Mouse (Mus musculus) layer of hippocampus, adult 11-12 months (tissue): Measurements from ENCODE around the gene Ednra.
"Not testable (repeated sequence)": the region's sequence is repeated elsewhere in the genome, so short reads cannot be mapped to it uniquely, and the experiment has no call there.

ENCODE experiments used
- DNase-seq: peaks from one replicate; pipeline ENCODE4 v3.0.0; 2022; ENCODE audit warnings: low spot score

Ednra gene

DNA sequence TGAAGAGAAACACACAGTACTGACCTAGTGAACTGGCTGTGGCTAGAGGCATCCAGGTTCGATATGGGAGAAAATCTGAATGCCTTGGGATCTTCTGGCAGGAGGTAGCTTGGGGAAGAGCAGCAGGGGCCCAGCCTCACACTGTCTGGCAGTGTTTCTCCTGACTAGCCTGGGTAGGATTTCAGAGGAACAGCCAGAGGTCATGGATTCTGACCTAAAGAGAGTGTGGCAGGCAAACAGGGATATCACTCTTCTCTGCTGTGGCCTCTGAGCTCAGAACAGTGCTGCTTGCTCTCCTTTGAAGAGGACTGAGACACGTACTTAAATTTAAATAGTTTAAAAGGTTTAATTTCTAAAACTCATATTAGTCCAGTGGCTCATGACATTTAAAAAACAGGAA is 7.2 kb downstream of the Ednra start:
- DNase-seq: no peak

- peak; percentile 9 for DNase-seq
These were observed 9.8 kb downstream of the Ednra start for GRCm38 (mm10) chr8:77714455-77714854.

GRCm38 (mm10) chr8:77713688-77714087 is 10.6 kb downstream of the Ednra start:
- DNase-seq: no peak

GRCm38 (mm10) chr8:77704768-77705167 is 19.5 kb downstream of the Ednra start:
- no peak for DNase-seq

DNA sequence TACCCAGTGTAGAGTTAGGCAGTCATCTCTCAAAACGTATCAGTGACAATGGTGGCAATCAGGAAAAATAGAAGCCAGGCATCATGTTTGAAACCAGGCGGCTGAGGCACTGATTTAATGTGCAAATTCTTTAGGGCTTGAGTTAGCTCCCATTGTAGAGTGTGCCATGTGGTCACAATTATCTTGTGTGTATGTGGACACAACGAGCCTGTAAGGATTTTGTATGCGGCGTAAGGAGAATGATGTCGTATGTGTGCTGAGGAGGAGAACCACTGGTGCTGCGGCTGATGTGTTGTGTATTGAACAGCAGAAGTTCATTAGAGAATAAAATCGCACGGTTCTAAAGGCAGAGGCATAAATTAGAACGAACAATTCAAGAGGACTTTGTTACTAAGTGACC is 26.2 kb downstream of the Ednra start:
- DNase-seq: no peak

- no peak for DNase-seq
These were observed 28.1 kb downstream of the Ednra start for GRCm38 (mm10) chr8:77696182-77696581.

GRCm38 (mm10) chr8:77695486-77696058 is 28.7 kb downstream of the Ednra start:
- no peak for DNase-seq

- no peak for DNase-seq
These were observed 29.2 kb downstream of the Ednra start for GRCm38 (mm10) chr8:77695070-77695469.

GRCm38 (mm10) chr8:77694588-77694987 is 29.7 kb downstream of the Ednra start:
- DNase-seq: no peak

DNA sequence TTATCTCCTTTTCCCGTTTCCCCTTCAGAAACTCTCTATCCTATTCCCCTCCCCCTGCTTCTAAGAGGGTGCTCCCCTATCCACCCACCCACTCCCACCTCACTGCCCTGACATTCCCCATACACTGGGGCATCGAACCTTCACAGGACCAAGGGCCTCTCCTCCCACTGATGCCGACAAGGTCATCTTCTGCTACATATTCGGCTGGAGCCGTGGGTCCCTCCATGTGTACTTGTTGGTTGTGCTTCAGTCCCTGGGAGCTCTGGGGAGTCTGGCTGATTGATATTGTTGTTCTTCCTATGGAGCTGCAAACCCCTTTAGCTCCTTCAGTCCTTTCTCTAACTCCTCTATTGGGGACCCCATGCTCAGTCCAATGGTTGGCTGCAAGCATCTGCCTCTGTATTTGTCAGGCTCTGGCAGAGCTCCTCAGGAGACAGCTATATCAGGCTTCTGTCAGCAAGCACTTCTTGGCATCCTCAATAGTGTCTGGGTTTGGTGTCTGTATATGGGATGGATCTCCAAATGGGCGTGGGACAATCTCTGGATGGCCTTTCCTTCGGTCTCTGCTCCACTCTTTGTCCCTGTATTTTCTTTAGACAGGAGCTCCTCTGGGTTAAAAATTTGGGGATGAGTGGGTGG is 34.7 kb downstream of the Ednra start:
- not testable (repeated sequence) for DNase-seq

DNA sequence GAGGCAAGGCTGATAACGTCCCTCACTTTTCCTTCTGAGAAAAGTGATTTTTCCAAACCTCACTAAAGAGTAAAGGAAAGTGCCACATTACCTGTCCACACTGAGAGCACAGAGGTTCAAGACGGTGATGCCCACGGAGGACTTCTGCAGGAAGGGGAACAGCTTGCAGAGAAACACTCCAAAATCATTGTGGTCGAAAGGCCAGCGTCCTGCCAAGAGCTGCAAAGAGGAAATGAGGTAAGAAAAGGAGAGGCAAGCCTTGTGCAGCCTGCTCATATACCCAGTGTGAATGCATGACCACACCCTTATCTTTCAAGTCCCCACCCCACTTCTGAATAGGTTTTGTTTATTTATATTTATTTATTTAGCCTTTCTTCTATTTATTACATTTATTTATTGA is 35.3 kb downstream of the Ednra start:
- no peak for DNase-seq

DNA sequence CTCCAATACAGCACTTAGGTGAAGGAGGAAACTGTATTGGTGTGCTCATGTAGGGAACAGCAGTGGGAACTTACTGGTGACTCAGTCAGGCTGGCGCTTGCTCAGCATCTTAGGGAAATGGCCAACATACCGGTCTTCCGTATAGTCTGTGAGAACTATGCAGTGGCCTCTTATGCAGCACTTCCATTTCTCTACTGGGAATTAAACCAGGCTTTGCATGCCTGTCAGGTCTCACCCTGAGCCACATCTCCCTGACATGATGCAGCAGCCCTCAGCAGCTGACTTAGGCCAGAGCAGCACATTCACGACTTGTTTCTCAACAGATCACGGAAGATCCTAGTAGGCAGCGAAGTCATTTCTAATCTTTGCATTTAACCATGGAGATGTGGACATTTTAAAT is 39.9 kb downstream of the Ednra start:
- no peak for DNase-seq

GRCm38 (mm10) chr8:77683356-77684106 is 40.7 kb downstream of the Ednra start:
- DNase-seq: no peak

DNA sequence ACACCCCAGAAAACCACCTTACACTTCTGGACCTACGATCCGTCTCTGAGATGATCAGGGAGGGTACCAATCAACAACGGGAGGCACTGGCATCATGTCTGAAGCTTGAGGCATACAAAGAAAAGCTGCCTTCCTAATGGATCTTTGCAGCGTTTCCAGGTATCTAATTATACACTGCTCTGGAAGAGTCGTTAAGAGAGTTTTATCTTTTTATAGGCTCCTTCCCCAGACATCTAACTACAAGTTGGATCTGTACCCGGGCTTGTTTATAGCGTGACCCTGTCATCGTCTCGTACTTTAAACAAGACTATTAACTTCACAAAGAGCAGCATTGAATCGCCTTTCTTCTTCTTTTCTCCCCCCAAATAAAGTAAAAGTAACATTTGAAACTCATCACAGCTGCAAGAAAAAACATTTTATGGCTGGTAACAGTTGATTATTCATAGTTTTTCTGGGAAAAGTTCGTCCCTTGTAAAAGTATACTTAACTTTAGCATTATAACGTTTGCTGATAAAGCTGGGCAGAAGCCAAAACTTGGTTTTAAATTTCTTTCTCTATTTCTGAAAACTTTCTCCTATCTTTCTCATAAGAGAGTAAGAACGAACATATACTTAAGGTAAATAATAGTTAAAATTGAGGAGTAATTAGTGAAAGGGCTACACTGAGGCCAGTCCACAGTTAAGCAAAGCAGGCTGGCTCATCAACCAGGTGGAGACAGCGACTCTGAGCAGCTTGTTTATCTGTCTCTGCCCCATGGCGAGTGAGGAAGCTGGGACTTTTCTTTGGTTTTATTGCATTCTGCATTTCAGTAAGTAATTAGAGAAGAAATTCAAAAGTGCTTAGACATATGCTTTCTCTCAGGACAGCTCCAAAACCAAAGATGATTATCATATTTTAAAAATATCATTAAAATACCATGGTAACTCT is 42.0 kb downstream of the Ednra start:
- DNase-seq: no peak

- DNase-seq: no peak
These were observed 52.2 kb downstream of the Ednra start for GRCm38 (mm10) chr8:77672036-77672435.

DNA sequence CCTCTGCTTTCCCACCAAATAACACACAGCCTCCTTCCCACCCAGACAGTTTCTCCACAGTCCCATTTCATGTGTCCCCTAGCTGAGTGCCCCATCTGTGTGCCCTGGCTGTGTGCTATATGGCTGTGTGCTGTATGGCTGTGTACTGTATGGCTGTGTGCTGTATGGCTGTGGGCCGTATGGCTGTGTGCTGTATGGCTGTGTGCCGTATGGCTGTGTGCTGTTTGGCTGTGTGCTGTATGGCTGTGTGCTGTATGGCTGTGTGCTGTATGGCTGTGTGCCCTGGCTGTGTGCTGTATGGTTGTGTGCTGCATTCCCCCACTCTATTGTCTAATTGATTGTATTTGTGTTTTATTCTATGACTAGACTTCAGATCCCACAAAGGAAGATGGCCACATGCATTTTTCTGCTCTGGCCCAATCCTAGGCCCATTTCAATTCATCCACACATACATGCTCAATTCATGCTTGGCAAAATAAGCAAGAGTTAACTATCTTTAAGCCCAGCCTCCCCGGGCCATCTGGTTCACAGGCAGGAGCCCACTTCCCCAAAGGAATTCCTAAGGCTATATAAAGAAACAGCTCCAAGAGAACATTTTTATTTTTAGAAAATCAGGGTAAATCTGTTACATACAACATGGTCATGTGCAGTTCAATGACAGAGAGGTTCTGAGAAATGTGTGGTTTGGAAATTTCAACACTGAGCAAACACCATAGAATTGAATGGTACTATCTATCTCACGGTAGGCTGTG is 53.5 kb downstream of the Ednra start:
- no peak for DNase-seq

GRCm38 (mm10) chr8:77667916-77668315 is 56.3 kb downstream of the Ednra start:
- no peak for DNase-seq

GRCm38 (mm10) chr8:77664901-77665300 is 59.4 kb downstream of the Ednra start:
- no peak for DNase-seq

DNA sequence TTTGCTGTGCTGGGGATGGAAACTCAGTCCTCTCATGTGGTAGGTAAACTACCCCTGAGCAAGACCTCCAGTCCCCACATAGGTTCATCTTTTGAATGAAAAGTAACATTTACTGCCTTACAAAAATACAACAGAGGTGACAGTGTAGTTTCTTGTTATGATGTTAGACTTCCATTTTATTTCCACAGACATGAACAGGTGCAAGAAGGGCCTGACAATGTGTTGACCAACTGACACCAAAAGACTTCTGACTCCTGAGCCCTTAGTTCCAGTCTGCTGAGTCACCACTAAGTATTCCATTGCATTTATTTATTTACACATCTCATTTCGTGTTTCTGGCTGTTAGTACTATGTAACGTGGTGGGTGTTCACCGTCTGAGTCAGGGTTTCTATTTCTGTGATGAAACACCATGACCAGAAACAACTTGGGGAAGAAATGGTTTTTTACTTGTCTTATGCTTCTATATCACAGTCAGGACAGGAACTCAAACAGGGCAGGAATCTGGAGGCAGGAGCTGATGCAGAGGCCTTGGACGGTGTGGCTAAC is 64.7 kb downstream of the Ednra start:
- no peak for DNase-seq

DNA sequence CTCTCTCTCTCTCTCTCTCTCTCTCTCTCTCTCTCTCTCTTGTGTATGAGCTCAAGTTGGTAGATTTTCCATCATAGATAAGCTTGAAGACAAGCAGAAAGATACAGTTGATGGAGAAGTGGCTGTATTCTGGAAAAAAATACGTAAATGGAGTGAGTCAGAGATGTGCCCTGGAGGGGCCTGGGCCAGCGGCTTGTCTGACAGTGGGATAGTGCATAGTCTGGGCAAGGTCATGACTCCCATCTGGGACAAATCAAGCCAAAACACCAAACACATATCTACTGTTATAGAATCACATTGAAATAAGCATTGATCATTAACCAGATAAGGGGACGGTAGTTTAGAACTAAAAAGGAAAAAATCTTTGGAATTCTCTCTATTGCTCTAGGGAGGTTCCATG is 65.9 kb downstream of the Ednra start:
- no peak for DNase-seq

- no peak for DNase-seq
These were observed 73.5 kb downstream of the Ednra start for GRCm38 (mm10) chr8:77650646-77651190.
